Mouse (Mus musculus) adrenal gland, postnatal 25 days (tissue): ENCODE data around the gene Helz. TPM values are rescaled to one million over a fixed set of nuclear protein-coding genes. Genes with fewer than 3 reads are reported as not detected.
A peak's percentile ranks its signal among the peaks of the same experiment; 100 is the strongest.

Experiments used
- DNase-seq: peaks from one replicate; pipeline ENCODE4 v3.0.0; 2021; ENCODE audit warnings: mixed read lengths
- total RNA-seq: library from RNA; stranded (reverse); gene quantifications from 2 replicates; pipeline ENCODE4 v1.2.3, GENCODE M21; 2021

Gene Helz
- total RNA-seq, 1 experiment from 2014 or later: 36.6 TPM

DNA sequence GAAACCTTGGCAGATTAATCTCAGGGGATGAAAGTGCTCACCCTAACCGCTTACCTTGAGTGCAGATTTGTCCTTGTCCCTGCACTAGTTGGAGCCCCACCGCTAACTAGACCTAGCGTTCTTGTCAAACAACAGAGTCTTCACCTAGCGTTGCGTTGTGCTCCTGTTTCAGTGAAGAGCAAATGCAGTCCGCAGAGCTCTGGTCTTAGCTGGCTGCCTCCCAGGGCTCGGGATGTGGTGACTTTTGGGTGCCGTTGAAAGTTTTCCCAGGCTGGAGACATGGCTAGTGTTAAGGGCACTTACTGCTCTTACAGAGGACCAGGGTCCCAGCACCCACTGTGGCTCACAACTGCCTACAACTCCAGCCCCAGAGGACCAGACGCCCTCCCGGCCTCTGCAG is 127.5 kb downstream of the Helz start:
- DNase-seq: peak; percentile 38

- DNase-seq: no peak
These were observed 128.6 kb downstream of the Helz start for GRCm38 (mm10) chr11:107676207-107676940.

GRCm38 (mm10) chr11:107682694-107683355 is 135.1 kb downstream of the Helz start:
- no peak for DNase-seq

- DNase-seq: no peak
These were observed 136.1 kb downstream of the Helz start for GRCm38 (mm10) chr11:107683544-107684465.

DNA sequence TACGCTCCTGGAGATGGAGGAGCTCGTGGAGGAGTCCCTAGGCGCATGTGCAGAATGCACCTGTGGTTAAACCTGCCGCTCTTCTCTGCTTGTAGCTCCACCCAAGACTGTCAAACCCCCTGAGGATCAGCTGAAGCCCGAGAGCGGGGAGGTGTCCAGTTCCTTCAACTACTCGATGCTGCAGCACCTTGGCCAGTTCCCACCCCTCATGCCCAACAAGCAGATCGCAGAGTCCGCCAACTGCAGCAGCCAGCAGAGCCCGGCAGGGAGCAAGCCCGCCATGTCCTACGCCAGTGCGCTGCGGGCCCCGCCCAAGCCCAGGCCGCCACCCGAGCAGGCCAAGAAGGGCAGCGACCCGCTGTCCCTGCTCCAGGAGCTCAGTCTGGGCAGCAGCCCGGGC is 138.6 kb downstream of the Helz start:
- no peak for DNase-seq

DNA sequence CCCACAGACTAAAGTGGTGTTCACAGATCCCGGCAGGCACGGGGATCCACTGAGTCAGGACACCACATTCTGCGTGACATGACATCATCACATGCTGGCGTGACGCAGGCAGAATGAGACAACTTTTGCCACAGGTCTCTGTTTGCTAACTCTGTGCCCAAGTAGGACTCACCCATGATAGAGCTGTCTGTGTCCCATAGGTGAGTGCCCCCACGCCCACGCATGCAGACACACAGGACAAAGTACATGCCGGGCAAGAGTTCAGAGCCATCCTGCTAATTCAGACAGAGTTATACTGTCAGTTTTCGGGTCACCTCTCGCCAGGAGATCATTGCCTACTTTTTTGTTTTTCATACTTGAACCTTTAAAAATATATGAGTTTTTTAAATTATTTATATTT is 140.8 kb downstream of the Helz start:
- no peak for DNase-seq

GRCm38 (mm10) chr11:107691569-107691968 is 143.8 kb downstream of the Helz start:
- DNase-seq: peak; percentile 29

- DNase-seq: no peak
These were observed 145.6 kb downstream of the Helz start for GRCm38 (mm10) chr11:107693338-107693737.

- no peak for DNase-seq
These were observed 152.2 kb downstream of the Helz start for GRCm38 (mm10) chr11:107699967-107700366.

DNA sequence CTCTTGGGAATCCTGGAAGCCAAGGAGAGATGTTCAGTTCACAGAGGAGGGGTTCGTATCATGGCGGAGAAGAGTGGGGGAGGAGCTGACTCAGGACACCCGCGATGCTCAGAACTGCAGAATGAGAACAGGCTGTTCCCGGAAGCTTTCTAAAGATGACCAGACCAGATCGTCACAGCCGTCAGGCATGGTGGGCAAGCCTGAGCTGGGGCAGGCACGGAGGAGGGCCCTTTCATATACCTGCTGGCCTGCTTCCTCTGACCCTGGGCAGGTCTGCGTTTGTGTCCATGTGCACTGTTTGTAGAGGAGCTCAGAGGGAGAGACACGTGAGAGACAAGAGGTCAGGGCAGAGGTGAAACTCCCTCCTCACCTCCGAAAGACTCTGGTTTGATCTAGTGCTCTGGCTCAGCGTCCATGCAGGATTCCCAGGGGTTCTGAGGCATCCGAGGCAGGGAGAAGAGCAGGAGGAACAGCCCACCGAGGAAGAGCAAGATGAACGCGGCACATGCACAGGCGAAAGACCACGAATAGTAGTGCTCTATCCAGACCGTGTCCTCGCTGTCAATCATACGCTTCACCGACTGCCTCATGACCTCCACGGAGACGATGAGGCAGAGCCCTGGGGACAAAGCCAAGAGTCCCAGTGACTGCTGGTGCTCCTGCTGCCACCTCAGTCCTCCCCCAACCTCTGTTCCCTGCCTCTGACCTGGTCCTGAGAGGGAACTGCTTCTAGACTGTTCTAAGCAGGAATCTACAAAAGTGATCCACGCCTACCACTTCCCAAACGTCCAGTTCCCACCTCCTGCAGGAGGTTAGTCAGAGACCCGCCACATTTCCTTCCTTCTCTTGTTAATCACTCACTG is 155.8 kb downstream of the Helz start:
- peak; percentile 40 for DNase-seq

DNA sequence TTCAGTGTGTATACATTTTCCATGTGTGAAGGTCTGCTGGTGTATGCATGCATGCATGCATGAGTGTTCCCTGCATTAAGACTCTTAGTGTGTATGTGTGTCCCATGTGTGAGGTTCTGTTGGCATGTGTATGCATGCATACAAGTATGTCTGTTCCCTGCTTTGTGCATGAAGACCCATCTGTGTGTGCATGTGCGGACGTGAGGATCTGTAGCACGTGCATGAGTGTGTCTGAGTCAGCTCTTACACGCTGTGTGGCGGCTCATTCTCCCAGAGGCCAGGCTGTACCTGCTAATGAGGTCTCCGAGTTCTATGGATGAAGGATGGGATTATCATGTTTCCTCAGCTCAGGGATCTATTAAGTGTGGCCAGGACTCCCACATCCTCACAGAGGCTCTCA is 157.3 kb downstream of the Helz start:
- DNase-seq: no peak

DNA sequence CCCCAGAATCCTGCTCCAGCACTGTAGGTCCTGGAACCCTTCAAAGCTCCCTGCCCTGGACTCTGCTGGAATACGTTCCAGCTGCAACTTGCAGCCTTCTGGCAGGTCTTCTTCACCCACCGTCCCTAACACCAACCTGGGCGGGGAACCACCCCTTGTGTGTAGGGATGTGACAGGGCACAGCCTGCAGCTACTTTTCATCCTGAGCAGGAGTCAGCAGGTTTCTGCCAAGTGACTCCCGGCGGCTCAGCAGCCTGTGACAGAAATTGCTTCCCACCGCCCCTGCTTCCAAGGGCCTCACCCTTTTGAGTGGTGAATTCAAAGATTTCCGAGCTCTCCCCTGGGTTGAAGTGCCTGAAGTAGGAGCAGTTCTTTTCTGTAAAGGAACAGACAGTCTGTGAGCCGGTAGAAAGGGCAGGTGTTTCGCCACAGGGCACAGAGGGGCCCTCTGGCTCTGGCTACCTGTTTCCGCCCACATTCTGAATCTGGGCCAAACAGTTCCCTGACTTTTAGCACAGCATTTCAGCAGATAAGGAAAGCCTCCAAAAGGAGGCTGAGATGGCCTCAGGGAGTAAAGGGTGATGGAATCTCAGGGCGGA is 157.8 kb downstream of the Helz start:
- DNase-seq: no peak

- no peak for DNase-seq
These were observed 160.3 kb downstream of the Helz start for GRCm38 (mm10) chr11:107707897-107708610.

GRCm38 (mm10) chr11:107710379-107710778 is 162.6 kb downstream of the Helz start:
- DNase-seq: no peak

- DNase-seq: no peak
These were observed 166.6 kb downstream of the Helz start for GRCm38 (mm10) chr11:107714368-107714767.

DNA sequence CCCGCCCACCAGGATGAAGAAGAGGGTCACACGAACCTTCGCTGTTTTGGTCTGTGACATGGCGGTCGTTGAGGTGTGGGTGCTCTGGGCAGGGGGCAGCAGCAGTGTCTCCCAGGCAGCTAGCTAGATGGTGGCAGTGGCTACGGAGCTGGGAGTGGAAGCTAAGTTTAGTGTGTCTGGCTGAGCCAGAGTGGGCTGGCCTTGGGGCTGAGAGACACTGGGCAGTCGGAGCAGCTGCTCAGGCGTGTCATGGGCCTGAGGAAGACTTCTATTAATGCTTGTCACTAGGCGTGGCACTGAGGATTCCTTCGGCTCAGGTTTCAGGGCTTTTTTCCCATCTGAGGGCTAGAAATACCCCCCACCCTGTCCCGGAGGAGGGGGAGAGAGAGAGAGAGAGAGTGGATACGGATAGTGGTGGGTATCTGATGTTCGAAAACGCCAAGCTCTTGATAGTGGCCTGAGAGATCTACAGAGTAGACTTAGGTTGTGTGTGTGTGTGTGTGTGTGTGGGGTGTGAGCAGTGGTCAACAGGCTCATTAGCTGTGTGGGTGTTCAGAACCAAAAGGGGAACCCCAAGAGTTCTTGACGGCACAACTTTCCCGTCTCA is 168.7 kb downstream of the Helz start, which contains the start of gene Cacng1:
Cacng1 (minus strand) TSS at position 191 of the 607 bp plus-strand sequence.
- no peak for DNase-seq

GRCm38 (mm10) chr11:107720264-107721021 is 172.7 kb downstream of the Helz start:
- DNase-seq: no peak

DNA sequence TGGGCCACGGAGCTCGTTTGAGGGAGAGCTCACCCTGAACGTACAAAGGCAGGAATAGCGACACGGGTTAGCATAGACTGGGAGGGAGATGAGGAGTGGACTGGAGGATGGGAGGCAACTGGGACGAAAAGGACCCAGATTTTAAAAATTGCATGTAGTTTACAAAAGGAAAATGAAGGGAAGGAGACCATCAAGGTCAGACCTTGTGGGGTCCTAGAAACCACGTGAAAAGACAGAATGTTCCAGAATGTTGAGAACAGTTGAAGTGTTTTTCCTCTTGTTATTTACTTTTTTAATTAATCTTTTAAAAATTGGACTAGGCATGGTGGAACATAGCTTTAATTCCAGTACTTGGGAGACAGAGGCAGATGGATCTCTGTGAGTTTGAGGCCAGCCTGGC is 173.3 kb downstream of the Helz start:
- no peak for DNase-seq

DNA sequence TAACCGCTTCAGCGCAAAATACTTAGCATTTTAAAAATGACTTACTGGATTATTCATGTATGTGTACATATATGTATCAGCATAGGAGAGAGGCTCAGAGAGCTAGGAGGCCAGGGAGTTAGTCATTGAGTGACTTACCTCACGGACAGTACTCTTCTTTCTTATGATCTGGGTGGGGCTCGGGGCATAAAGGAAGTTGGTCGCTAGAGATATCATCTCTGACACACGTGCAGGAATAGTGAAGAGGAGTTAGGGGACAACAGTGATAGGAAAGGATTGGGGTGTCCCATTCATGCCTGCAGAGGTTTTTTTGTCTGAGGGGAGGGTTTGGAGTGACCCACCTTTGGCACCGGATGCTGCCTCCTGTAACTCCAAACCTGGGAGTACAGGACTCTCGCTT is 176.9 kb downstream of the Helz start:
- DNase-seq: no peak
